Mouse (Mus musculus) stomach, postnatal 0 days (tissue): ENCODE measurements at regions not wholly inside any gene's neighbourhood (a gene's known extent, or its start where the extent isn't known, plus 50 kb on each side); places are given as distances from the start of the nearest gene placed in this dataset.

ENCODE experiments used
- CTCF ChIP-seq: IDR thresholded peaks from 2 replicates; pipeline ENCODE4 v1.5.1; 2016; ENCODE audit warnings: antibody characterized with exemption, low read depth, mild to moderate bottlenecking, moderate library complexity
- EP300 ChIP-seq: optimal IDR thresholded peaks from 2 replicates; pipeline ENCODE3; 2016; ENCODE audit warnings: antibody characterized with exemption

GRCm38 (mm10) chr6:121553501-121554132, 80.1 kb upstream of the Iqsec3 start:
- TF ChIP-seq CTCF (no peak), EP300 (no peak)
